Mouse (Mus musculus) limb, embryonic 10.5 days (tissue): Measurements from ENCODE around the gene Pcnx3. TPM values are rescaled to one million over a fixed set of nuclear protein-coding genes. Genes with fewer than 3 reads are reported as not detected.

Experiments
- microRNA-seq: library from miRNA; unstranded; fragments of <30 nt; microRNA quantifications from one replicate; pipeline ENCODE4, GENCODE M21; 2017
- polyA plus RNA-seq: library from polyadenylated mRNA; unstranded; fragments of >200 nt; fragmentation: Nextera tagmentation; extraction: Ambion mirVana; gene quantifications from 2 replicates; pipeline ENCODE4 v1.2.1, GENCODE M21; 2016

Gene Pcnx3
- polyA plus RNA-seq, 1 experiment from 2014 or later: 34.3 TPM

Small RNAs within 50 kb of the gene (microRNA-seq; reads per million reads assigned to microRNA genes)
- gene Mir6987: not detected

Other genes starting within 250 kb of the Pcnx3 start
- gene Fosl1, start 241.4 kb downstream of the Pcnx3 start, polyA plus RNA-seq: not detected in 2 replicates
- 8.9 and 9.7 TPM in 2 replicates for gene Ccdc85b, start 231.0 kb downstream of the Pcnx3 start, polyA plus RNA-seq
- 111 and 132 TPM in 2 replicates for gene Fibp, start 228.3 kb downstream of the Pcnx3 start, polyA plus RNA-seq
- gene Ctsw, start 220.4 kb downstream of the Pcnx3 start, polyA plus RNA-seq: 1.6 and 1.9 TPM in 2 replicates
- 85.6 and 99.7 TPM in 2 replicates for gene Efemp2, start 215.0 kb downstream of the Pcnx3 start, polyA plus RNA-seq
- gene Mus81, start 200.5 kb downstream of the Pcnx3 start, polyA plus RNA-seq: 38.2 and 40.4 TPM in 2 replicates
- gene Cfl1, start 198.5 kb downstream of the Pcnx3 start, polyA plus RNA-seq: 3,106 and 3,128 TPM in 2 replicates
- gene 1700020D05Rik, start 185.1 kb downstream of the Pcnx3 start, polyA plus RNA-seq: not detected in 2 replicates
- gene Snx32, start 178.4 kb downstream of the Pcnx3 start, polyA plus RNA-seq: 4.1 and 7.0 TPM in 2 replicates
- gene Ovol1, start 128.3 kb downstream of the Pcnx3 start, polyA plus RNA-seq: 0.74 and 0.86 TPM in 2 replicates
- gene Ap5b1, start 120.9 kb downstream of the Pcnx3 start, polyA plus RNA-seq: 1.2 and 1.4 TPM in 2 replicates
- 197 and 205 TPM in 2 replicates for gene Rnaseh2c, start 87.0 kb downstream of the Pcnx3 start, polyA plus RNA-seq
- 51.5 and 59.3 TPM in 2 replicates for gene Kat5, start 78.7 kb downstream of the Pcnx3 start, polyA plus RNA-seq
- gene Rela, start 51.4 kb downstream of the Pcnx3 start, polyA plus RNA-seq: 31.5 and 39.6 TPM in 2 replicates
- 35.9 and 38.6 TPM in 2 replicates for gene Sipa1, start 25.2 kb downstream of the Pcnx3 start, polyA plus RNA-seq
- gene Map3k11, start 166 bp downstream of the Pcnx3 start, polyA plus RNA-seq: 35.3 and 42.2 TPM in 2 replicates
- not detected in 2 replicates for gene Kcnk7, start 15.5 kb upstream of the Pcnx3 start, polyA plus RNA-seq
- gene Ehbp1l1, start 37.4 kb upstream of the Pcnx3 start, polyA plus RNA-seq: 8.4 and 9.2 TPM in 2 replicates
- gene Fam89b, start 40.7 kb upstream of the Pcnx3 start, polyA plus RNA-seq: 158 TPM in 2 replicates
- gene Ltbp3, start 52.0 kb upstream of the Pcnx3 start, polyA plus RNA-seq: 2.2 and 3.4 TPM in 2 replicates
- gene Scyl1, start 82.5 kb upstream of the Pcnx3 start, polyA plus RNA-seq: 71.6 and 78.5 TPM in 2 replicates
- gene Frmd8, start 186.4 kb upstream of the Pcnx3 start, polyA plus RNA-seq: 43.5 and 48.7 TPM in 2 replicates
- gene Slc25a45, start 188.9 kb upstream of the Pcnx3 start, polyA plus RNA-seq: 1.8 TPM in 2 replicates
- gene Tigd3, start 205.2 kb upstream of the Pcnx3 start, polyA plus RNA-seq: 5.2 and 5.9 TPM in 2 replicates
- gene Dpf2, start 224.1 kb upstream of the Pcnx3 start, polyA plus RNA-seq: 223 and 240 TPM in 2 replicates
- 1.3 and 1.7 TPM in 2 replicates for gene Cdc42ep2, start 235.9 kb upstream of the Pcnx3 start, polyA plus RNA-seq